17 mouse cellular contexts compared by ENCODE assay signal in genomic region chr2:139714206-139714605, GRCm38 (mm10). TPM values are rescaled to one million over a fixed set of nuclear protein-coding genes. Genes with fewer than 3 reads are reported as not detected.
"Had no signal": no experiment of that assay in that cellular context is flagged by ENCODE, and none has a peak within 500 bp of the region (broad histone marks: within the 10 kb centered on the region; RNA-seq: fewer than 3 reads in every experiment).

No protein-coding gene starts in this region.

- H3K27me3 ChIP-seq: neural tube, embryonic 12.5 days; neural tube, embryonic 13.5 days; neural tube, embryonic 15.5 days; stomach, embryonic 15.5 days had no signal

- DNase-seq: retina, postnatal 1 day; right cerebral cortex, adult 18-20 months; right cerebral cortex, postnatal 14 days; right cerebral cortex, postnatal 25 days; right cerebral cortex, postnatal 4 days; spleen, adult 18-20 months; thymus, adult 18-20 months; thymus, postnatal 14 days; thymus, postnatal 25 days; thymus, postnatal 36 days; thymus, postnatal 4 days had no signal

- H3K4me3 ChIP-seq: neural tube, embryonic 12.5 days; neural tube, embryonic 13.5 days; neural tube, embryonic 15.5 days; stomach, embryonic 15.5 days had no signal

- H3K36me3 ChIP-seq: neural tube, embryonic 12.5 days; neural tube, embryonic 13.5 days; neural tube, embryonic 15.5 days; stomach, embryonic 15.5 days had no signal

- H3K27ac ChIP-seq: neural tube, embryonic 12.5 days; neural tube, embryonic 13.5 days; neural tube, embryonic 15.5 days; stomach, embryonic 15.5 days; stomach, postnatal 0 days had no signal

- H3K4me1 ChIP-seq: neural tube, embryonic 13.5 days; neural tube, embryonic 15.5 days; stomach, embryonic 15.5 days had no signal

RNA-seq across cellular contexts. Expression of gene Ism1, which starts 36.2 kb away (rescaled TPM):
- total RNA-seq: neutrophil, adult 5-6 weeks had no signal
